Mouse (Mus musculus): ENCODE data around the gene Sf3a2.
A peak's percentile ranks its signal among the peaks of the same experiment; 100 is the strongest.
"Not testable (repeated sequence)": the region's sequence is repeated elsewhere in the genome, so short reads cannot be mapped to it uniquely, and the experiment has no call there.

The Sf3a2 gene

GRCm38 (mm10) chr10:80824827-80825226, 26.8 kb downstream of the Sf3a2 start:
- no peak for DNase-seq (ENCODE audit: low read depth, low spot score)

DNA sequence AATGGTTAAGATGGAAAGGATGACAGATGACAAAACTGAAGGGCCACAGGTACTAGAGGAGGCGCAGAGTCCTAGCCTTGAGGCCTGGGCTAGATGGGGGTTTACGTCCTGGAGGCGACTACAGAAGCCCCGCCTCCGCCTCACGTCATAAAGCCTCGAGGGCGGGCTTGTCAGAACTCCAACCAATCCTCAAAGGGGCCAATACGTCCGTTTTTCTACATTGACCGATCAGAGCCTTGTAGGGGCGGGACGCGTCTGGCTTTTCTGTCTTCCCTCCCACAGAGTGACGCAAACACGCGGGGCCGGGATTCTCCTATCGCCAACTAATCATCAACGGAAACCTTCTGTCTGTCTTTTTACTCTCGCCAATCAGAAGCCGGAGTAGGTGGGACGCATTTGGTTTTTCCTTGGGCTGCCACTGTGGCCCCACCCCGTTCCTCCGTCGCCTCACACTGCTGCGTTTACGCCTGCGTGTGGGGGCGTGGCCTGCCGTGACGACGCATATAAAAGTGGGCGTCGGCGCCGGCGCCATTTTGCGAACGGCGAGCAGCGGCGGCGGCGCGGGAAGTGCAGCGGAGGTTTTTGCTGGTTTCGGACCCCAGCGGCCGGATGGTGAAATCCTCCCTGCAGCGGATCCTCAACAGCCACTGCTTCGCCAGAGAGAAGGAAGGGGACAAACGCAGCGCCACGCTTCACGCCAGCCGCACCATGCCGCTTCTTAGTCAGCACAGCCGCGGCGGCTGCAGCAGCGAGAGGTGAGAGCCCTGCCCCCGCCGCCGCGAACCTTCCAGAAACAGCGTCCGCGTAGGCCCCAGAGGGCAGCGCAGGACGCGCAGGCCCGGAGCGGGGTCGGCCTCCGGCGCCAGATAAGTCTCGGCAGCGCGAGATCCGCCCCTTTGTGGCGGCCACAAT, 28.4 kb downstream of the Sf3a2 start, which contains the start of gene Oaz1:
Gene Oaz1, plus strand, starts transcription at position 506 of the 912 bp plus-strand sequence.
- DNase-seq (ENCODE audit: low read depth, low spot score) = peak; percentile 100

- no peak for DNase-seq (ENCODE audit: low read depth, low spot score)
These were observed 29.3 kb downstream of the Sf3a2 start for GRCm38 (mm10) chr10:80827063-80827869.

GRCm38 (mm10) chr10:80827870-80828420, 29.9 kb downstream of the Sf3a2 start:
- DNase-seq (ENCODE audit: low read depth, low spot score) = no peak

DNA sequence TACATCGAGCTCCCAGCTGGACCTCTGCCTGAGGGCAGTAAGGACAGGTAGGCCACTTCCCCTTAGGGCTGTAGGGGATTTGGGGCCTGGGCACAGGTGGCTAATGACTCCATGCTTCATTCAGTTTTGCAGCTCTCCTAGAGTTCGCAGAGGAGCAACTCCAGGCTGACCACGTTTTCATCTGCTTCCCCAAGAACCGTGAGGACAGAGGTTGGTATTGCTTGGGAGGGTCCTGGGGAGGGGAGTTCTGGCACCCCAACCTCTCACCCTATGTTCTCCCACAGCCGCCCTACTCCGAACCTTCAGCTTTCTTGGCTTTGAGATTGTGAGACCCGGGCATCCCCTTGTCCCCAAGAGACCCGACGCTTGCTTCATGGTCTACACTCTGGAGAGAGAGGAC, 30.6 kb downstream of the Sf3a2 start:
- DNase-seq (ENCODE audit: low read depth, low spot score) = not testable (repeated sequence)

GRCm38 (mm10) chr10:80829359-80830278, 31.6 kb downstream of the Sf3a2 start:
- DNase-seq (ENCODE audit: low read depth, low spot score) = no peak

DNA sequence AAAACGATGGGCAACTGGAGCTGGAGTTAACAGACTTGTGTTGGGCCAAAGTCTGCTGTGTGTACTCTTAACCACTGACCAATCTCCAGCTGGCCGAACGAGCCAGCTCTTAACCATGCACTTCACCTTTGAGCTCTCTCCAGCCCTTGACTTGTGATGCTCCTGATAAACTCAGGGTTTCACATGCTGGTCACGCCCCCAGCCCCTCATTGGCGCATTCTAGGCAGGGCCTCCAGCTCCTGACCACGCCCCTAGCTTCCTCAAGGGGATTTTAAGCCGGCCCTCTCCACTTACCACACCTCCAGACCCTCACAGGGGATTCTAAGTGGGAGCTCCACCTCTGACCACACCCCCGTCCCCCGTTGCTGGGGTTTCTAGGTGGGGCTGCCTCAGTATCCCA, 33.1 kb downstream of the Sf3a2 start:
- peak; percentile 72 for DNase-seq (ENCODE audit: low read depth, low spot score)

- DNase-seq (ENCODE audit: low read depth, low spot score) = no peak
These were observed 34.8 kb downstream of the Sf3a2 start for GRCm38 (mm10) chr10:80832818-80833217.

GRCm38 (mm10) chr10:80835617-80836016, 37.6 kb downstream of the Sf3a2 start:
- no peak for DNase-seq (ENCODE audit: low read depth, low spot score)

DNA sequence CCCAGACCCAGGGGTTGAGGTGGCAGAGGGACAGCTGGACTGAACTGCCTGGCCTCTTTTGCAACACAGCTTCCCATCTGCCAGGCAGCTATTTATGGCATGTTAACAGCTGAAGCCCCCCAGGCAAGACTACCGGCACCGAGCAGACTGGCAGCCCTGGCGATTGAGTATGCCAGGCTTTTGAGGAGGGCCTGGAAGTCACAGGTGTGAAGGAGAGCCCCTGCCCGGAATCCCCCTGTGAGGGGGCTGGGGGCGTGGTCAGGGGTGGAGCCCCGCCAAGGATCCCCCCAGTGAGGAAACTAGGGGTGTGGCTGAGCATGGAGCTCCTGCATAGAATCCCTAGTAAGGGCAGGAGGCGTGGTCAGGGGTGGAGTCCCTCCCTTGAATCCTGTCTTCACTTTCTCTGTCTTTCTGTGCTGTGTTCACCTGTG, 39.0 kb downstream of the Sf3a2 start:
- DNase-seq (ENCODE audit: low read depth, low spot score) = no peak

DNA sequence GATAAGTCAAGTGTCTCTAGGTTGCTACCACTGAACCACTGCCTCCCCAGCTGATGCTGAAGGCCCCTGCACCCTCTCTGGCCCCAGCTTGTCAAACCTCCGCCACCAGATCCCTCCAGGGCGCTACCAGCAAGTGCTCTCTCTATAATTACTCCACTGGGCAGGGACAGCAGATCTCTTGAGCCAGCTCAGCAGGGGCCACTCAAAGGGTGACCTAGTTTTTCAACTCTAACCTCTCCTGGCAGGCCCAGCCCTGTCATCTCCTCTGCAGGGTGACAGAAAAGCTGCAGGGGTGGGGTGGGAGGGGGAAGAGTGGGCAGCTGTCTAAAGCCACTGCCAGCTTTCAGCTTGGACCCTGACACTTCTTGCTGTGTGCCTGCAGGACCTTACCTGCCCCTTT, 39.8 kb downstream of the Sf3a2 start:
- no peak for DNase-seq (ENCODE audit: low read depth, low spot score)

DNA sequence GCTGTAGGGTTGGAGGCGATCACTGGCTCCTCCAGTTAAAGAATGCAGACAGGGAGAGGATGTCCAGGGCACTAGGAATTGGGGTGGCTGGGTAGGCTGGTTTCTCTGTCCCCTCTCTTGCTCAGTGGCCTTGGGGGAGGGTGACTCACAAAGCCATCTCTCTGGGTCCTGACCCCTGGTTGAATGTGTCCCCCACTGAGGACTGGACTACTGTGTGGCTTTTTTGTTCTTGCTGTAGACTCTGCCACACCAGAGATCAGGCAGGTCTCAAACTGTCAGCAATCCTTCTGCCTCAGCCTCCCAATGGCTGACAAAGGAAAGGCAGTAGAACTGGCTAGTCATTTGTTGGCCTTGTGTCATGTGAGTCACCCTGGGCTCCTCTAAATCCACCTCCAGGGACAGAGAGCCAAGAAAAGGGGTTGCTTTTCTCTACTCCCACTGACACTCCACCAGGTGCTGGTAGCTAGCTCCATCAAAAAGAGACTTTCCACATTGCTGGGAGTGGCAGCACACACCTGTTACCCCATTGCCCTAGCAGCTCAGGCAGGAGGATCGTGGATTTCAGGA, 40.4 kb downstream of the Sf3a2 start:
- no peak for DNase-seq (ENCODE audit: low read depth, low spot score)

DNA sequence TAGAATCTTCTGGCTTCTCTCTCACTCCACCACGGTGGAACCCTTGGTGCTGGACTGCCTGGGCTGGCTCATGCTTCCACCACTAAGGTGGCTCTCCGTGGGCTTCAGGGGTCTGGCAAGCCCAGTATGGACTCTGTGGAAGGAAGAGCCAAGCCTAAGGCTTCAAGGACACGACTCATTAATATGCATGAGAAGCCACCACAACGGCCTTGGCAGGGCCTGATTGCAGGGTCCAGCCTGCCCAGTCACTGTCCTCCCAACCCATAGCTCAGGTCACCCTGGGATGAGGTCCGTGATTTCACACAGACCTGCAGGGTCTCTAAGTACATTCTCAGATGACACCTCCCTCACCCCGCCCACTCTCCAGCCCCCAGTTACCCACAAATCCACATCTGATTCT, 41.9 kb downstream of the Sf3a2 start:
- DNase-seq (ENCODE audit: low read depth, low spot score) = no peak

DNA sequence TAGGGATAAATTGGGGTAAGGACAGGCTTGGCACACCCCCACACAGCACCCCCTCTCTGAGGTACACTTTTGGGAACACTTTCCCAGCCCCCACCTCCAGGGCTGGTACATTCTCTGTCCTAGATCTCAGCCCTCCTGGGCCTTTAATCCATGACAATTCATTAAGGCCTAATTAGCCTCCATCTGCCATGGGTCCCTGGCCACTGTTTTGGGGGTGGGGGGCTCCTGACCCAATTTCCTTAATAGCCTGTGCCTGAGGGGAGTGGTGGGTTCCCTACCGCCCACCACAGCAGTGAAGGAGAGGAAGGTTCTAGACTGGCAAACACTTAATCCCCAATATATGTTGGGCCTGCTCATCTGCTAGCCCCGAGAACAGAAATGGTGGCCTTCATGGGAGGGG, 43.7 kb downstream of the Sf3a2 start:
- no peak for DNase-seq (ENCODE audit: low read depth, low spot score)

DNA sequence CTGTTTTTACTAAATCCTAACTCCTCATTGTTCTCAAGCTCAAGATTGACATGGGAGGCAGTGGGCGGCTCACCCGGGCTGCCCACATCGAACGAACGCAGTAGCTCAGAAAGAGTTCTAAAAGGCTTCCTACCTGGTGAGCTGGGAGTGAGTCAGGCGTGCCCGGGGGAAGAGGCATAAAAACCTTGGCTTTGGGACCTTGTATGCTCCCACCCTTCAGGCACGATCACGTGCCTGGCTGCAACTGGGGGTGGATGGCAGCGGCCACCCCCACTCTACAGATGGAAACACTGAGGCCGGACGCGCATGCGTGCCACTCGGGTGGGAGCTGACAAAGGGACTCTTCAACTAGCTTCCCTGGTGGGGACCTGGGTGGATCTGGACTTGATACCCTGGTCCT, 44.3 kb downstream of the Sf3a2 start:
- no peak for DNase-seq (ENCODE audit: low read depth, low spot score)

- no peak for DNase-seq (ENCODE audit: low read depth, low spot score)
These were observed 45.3 kb downstream of the Sf3a2 start for GRCm38 (mm10) chr10:80843087-80843930.

- no peak for DNase-seq (ENCODE audit: low read depth, low spot score)
These were observed 46.0 kb downstream of the Sf3a2 start, which contains the start of gene Lingo3 for GRCm38 (mm10) chr10:80843931-80844547. Lingo3 (minus strand) TSS chr10:80844039.

GRCm38 (mm10) chr10:80845055-80845693, 47.2 kb downstream of the Sf3a2 start:
- no peak for DNase-seq (ENCODE audit: low read depth, low spot score)

DNA sequence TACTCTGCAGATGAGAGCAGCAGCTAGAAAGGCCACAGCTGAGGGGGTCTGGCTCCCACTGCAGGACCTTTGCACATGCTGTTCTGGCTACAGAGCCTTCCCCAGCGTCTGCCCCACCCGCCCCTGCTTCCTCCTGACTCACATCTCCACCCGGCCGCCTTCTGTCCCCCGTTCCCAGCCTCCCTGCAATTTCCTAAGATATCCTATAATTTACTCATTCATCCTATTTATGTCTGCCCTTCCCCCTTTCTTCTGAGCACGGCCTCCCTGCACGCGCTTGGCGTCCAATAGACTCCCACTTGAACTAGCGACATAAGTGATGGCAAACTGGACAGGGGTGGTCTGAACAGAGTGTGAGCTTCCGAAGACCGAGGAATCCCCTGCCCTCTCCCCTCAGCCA, 47.7 kb downstream of the Sf3a2 start:
- no peak for DNase-seq (ENCODE audit: low read depth, low spot score)
